Mouse (Mus musculus) adrenal gland, adult (tissue): ENCODE data around the gene Olfr263.
"Not testable (repeated sequence)": the region's sequence is repeated elsewhere in the genome, so short reads cannot be mapped to it uniquely, and the experiment has no call there.

Experiments
- DNase-seq, 2 experiments: peaks; one replicate each; pipeline ENCODE4 v3.0.0; 2022 to 2023; ENCODE audit warnings: low spot score in 1 of 2; ENCODE audit not compliant: inconsistent age in 2 of 2

Gene Olfr263

DNA sequence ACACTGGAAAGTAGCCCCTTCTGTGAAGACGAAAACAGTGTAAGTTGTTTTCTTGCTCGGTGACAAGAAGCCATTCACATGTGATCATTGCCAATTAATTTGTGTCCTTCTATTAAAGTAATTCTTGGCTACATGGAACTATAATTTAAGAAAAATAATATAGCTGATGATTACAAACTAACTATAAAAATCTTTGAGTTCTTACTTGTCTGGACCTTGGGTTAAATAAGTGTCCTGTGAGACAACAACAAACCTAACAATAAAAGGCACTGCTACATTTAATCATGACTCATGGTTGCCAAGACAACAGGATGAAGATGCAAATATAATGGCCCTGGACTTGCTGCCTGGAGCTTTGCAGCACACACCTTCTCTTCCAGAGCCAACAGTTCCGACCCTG lies at the start of gene Olfr263:
Gene Olfr263 (plus strand): TSS at position 301 of the 400 bp plus-strand sequence.
- not testable (repeated sequence) for DNase-seq

DNA sequence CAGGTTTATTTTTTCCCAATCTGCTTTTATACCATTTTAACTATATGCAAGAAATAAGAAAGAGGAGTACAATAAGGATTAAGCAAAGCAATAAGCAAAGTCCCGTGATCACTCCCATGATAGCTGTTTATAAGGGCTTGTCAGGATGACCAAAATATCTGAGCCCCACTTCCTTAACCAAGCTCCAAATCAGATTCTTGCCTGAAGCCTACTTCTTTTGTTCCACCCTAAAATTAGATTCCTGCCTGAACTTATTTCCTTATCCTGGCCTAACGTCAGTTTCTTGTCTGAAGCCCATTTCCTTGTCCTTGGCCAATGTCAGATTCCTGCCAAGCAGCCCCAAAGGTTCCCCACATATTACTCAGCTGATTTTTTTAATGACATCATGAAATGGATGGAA lies 46.8 kb upstream of the Olfr263 start:
- DNase-seq = no peak

DNA sequence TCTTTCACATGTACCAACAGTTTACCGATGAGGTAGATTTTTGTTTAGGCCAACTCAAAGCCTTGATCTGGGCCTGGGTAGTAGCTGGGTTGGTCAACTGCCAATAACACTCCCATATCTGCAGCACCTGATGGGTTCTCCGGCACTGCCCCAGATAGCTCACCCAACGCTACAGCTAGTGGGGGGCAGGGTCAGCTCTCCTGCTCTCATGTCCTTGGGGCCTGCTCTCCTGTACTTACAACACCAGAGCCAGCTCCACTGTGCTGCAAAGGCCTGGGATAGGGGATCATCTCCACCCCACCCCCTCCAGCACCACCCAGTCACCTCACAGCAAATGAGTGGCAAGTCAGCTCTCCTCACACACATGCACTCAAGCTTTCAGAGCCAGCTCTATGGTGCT lies 19.7 kb upstream of the Olfr263 start:
- no peak for DNase-seq

DNA sequence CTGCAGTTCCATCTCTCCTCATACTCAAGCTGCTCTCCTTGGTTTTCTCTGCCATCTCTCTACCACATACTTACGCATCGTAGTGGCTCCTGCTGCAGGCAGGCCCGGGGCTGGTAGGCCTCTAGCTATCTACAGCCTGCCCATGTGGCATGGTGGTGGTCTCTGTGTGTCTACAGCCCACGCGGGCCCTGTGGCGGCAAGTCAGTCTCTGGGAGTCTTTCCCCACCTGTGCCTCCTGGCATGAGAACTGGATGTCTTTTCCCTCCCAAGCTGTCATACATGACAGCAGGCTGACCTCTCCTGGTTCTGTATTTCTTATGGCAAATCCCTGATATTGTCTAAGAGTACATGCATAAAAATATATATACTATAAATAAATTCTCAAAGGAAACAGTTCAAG lies 19.0 kb upstream of the Olfr263 start:
- DNase-seq = no peak

DNA sequence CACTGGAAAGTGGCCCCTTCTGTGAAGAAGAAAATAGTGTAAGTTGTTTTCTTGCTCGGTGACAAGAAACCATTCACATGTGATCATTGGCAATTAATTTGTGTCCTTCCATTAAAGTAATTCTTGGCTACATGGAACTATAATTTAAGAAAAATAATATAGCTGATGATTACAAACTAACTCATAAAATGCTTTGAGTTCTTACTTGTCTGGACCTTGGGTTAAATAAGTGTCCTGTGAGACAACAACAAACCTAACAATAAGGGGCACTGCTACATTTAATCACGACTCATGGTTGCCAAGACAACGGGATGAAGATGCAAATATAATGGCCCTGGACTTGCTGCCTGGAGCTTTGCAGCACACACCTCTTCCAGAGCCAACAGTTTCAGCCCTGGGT lies 18.3 kb upstream of the Olfr263 start, which contains the start of gene Olfr1369-ps1:
Gene Olfr1369-ps1 (plus strand): TSS at position 301 of the 400 bp plus-strand sequence.
- not testable (repeated sequence) for DNase-seq

DNA sequence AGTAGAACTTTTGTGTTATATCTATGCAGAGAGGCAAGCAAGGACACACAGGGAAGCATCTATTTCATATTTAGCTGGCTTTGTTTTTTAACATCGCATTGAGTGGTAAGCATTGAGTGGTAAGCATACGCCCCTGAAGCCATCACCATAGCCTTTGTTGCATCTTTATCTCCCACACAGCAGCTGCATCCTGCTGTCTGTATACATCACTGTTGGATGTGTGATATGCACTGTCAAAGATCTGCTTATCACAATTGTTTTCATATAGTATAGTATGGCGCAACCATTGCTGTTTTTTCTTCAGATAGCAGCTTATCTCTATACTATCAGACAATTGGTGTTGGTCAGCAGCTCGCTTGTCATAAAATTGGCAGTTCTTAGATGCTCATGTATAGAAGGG lies 15.3 kb upstream of the Olfr263 start:
- no peak for DNase-seq

DNA sequence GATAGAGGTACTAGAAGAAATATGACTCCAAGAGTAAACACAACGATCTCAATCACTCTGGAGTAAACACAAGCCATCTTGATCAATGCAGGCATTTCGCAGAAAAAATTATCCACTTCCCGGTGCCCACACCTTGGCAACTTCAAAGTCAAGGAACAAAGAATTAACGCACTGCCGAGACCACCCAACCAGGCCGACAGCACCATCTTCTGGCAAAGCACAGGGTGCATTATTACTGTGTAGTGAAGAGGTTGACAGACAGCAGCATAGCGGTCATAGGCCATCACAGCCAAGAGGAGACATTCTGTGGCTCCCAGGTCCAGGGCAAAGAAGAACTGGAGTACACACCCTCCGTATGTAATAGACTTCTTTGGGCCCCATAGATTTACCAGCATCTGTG lies 13.0 kb downstream of the Olfr263 start:
- peak in 1 of 2 experiments; percentile 57 for DNase-seq

DNA sequence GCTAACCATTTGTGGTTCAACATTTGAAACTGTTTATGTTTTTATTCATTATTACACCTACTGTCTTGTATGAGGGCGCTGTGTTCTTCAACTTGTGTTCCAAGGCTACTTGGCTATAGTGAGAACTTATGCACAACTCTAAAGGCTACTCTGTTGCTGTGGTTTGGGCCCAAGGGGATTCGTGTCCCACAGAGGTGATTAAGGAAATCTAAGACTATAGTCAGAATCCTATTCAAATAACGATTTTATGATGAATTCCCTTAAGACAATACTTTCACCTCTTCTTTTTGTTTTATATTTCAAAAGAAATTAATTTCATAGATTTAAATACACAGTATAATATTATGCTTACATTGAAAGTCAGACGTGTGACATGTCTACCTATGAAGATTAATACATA lies 16.3 kb downstream of the Olfr263 start, which contains the start of gene Olfr1368:
Gene Olfr1368 (minus strand): TSS at position 101 of the 400 bp plus-strand sequence.
- DNase-seq = no peak

DNA sequence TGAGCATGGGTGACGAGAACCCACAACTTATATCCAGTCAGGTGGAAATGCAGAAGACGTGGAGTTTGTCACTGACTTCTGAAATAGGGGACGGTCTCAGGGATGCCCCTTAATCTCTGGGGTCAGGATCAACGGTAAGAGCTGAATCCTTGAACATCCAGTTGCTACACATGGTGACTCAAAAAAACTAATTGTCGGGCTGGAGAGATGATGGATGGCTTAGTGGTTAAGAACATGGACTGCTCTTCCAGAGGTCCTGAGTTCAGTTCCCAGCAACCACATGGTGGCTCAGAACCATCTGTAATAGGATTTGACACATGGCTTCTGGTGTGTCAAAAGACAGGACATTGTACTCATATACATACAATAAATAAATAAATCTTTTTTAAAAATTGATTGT lies 26.4 kb downstream of the Olfr263 start:
- no peak for DNase-seq

DNA sequence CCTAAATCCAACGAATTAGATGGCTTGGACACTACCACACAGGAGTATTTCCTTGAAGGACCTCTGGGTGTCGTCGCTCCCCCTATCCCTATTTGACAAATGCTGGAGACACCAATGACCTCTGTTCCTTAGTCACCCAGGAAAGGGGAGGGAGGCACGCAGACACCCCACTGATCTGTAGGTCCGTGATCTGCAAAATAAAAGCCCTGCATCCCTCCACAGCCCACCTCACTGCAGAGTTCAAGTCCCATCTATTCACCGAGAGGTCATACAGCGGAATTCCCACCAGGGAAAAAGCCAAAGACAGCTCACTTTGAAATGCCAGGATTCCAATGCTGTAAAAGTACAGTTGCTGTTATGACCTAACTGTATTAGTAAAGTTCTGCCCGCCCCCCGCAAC lies 28.6 kb downstream of the Olfr263 start:
- DNase-seq = peak; percentile 7 to 46

DNA sequence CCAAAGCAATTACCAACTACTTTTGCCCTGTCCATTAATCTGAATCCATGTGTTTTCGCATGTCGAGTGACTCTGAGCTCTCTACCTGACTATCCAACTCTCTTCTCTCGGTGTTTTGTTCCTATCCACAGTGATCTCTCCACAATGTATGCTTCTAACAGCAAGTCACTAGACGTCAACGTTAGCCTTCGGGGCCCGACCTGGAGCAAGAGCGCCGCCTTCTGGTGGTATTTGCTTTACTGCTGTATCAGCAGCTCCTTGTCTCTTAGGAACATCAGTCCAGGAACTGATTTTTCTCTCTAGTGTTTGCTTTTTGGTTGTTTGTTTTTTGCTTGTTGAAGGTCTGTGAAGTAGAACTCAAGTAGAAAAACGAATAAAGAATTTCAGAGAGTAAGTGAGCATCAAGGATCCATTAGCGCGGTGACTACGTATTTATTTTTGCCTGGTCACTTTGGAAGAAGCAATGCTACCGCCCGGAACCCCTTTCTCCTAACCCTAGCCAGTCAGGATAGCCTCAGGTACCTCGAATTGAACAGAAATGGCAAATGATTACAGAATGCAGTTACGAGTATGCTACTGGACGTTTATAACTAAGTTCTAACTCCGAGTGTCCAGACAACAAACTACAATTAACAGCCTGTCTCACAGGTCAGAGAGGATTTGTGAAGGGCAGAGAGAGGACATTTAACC lies 29.5 kb downstream of the Olfr263 start:
- peak; percentile 85 to 96 for DNase-seq

DNA sequence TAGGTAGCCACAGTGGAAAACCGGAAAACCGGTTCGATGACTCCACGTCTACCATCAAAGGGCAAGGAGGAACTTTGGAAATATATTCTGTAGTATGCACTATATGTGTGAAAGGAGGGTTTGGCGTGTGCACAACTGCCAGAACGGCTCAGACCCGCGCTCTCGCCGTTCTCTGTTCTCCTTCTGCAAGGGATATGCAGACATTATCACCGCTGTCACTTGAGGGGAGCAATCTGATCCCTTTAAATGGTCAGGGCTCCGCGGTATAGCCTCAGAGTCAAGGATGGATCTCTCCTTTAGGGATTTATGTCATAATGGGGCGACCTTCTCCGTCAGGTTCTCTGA lies 30.0 kb downstream of the Olfr263 start:
- peak in 1 of 2 experiments; percentile 69 for DNase-seq

DNA sequence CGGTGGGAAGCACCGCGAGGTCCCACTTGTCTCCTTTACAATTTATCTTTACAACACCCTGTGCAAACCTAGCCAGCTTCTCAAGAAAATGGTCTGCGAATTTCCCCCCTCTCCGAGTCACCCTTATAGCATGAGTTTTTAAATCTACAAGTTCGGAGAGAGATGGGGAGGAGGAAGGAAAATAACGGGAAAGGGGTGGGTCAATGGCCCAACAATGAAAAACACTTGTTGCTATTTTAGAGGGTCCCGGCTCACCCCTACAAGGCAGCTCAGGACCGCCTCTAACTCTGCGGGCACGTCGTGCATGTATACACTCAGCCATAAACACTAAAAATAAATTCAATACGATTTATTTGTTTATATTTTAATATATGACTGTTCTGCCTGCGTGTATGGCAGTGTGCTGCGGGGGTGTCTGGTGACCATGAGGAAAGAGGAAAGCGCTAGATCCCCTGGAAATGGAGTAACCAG lies 30.6 kb downstream of the Olfr263 start:
- DNase-seq = no peak

DNA sequence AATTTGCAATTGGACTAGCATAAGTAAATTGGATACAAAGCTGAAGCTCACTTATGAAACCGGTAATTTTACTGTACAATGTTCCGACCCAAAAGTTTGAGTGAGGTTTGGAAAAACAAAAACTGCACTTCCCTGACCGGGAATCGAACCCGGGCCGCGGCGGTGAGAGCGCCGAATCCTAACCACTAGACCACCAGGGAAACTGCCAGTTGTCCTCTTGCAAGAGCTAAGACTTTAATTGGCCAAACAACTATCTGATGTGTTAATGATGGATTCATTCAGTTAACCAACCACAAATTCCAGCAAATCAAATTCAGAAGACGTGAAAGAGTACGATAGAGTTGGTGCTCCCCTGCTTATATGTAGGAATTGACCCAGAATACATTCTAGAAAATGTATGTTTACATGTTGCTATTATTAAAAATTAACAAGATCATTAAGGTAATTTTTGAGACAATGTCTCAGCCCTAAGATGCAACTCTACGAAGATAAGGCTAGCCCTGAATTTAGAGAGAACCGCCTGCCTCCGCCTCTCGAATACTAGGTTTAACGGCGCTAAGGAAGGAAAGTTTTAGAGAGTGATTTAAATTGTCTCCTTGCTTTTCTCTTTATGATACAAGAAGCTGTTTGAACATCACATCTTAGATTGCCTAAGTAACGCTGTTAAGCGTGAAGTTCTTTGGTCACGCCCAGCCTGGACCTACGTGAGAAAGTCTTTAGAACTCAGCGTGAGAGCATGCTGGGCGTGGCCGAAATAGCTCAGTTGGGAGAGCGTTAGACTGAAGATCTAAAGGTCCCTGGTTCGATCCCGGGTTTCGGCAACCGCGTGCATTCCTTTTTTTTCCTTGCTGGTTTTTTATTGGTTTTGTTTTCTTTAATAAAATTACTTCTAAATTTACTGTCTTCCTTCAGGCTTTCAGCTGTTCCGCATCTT lies 31.5 kb downstream of the Olfr263 start:
- DNase-seq = peak; percentile 90 to 99

DNA sequence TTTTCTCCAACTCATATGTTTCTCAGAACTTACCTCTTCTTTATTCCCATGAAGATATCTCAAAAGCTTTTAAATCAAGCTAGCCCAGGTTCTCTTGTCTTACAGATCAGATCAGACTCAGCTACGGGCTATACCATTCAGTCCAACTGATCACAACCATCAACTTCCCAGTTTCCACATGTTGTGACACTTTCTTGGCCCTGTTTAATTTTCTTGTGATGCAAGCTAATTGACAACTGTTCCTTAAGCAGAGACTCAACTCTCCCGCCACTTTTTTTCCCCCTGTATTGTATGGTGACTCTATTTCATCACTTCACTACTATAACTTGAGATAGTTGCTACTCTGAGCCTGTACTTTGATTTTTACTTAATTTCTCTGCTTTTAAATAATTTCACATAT lies 32.2 kb downstream of the Olfr263 start:
- DNase-seq = no peak

DNA sequence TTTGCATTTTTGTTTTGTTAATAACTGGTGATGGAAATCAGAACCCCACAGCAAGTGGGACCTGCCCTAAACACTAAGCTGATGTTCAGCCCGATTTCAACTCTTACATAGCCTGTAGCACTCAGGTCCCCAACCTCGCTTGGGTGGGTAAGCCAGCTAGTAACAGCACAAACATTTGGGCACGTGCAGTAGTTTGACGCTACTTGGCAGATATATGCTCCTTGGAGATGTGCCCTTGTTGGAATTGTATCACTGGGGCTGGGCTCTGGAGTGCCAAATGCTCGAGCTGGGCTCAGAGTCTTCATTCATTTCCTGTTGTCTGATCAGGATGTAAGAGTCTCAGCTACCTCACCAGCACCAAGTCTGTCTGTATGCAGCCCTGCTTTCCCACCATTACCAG lies 33.2 kb downstream of the Olfr263 start:
- no peak for DNase-seq

DNA sequence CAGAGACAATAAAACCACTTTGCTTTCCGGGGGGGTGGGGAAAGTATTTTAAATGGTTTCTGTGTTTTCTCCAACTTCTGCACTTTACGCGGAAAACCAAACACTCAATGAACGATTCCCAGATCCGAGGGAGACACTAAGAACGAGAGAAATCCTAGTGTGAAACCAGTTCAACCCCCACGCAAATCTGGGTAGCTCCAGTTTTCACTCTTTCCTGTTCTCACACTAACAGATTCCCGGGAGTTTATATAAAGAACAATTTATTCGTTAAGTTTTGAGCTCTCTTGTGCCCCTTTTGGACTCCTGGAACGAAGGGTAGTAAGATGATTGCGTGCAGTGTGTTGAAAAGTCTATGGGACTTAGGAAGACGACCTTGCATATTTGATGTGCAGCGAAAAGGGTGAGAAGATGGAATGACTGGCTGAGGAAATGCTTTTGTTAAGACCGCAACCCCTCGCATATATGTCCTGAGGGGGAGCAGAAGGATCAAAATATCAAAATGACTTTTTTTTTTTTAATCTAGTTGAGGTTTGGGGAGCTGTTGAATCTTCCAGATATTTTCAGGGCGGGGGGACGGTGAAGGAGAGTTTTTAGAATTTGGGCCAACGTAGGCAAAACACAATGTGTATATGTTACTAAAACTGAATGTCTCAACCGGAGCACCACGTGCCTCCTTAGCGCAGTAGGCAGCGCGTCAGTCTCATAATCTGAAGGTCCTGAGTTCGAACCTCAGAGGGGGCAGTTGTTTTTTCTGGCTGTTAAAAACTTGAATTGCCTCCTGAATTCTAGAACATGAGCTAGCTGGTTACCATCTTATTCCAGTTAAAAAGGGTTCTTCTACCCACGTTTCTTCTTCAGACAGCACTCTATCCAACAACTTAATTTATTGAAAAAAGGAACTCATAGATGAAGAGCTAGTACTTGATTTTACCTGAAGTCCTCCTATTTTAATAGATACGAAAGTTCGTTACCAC lies 37.8 kb downstream of the Olfr263 start:
- DNase-seq = peak; percentile 81 to 95

DNA sequence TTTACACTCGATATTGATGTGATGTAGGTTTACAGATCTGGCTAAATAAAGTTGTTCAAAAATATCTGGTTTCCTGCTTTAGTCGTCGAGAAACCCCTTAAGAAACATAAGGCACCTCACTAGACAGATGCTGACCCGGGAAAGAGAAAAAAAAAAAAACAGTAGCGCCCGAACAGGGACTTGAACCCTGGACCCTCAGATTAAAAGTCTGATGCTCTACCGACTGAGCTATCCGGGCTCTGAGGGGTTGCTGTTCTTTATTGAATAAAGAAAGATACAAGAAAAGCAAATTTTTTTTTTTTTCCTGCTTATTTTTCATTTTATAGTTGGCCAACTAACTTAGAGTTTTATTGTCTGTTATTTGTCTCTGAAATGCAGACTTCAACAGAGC lies 38.5 kb downstream of the Olfr263 start:
- DNase-seq = peak in 1 of 2 experiments; percentile 88

DNA sequence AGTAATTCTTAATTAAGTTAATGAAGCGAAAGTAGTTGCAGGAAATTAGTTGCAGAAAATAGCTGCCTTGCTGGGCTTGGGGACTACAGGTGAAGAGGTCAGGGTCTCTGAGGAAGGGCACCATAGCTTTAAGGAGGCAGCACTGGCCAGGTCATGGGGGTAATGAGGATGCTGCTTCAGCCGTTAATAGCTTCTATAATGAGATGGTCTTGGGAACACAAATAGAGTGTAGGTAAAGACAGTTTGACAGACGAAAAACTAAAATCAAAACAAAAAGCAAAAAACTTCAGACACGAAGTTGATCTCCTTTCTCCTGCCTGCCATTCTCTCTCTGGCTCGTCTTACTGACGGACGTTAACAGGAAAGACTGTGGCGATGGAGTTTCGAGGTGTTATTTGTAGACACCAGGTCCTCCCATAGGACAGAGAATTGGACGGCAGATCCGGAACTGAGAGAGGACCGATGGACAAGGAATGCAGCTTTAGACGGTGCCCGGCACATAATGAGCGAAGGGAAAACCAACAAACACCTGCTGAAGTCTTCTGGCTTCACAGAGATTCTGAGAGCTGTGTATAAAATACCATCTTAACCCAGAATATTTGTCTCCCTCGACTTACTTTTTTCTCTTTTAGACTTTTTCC lies 39.1 kb downstream of the Olfr263 start:
- peak; percentile 40 to 84 for DNase-seq

DNA sequence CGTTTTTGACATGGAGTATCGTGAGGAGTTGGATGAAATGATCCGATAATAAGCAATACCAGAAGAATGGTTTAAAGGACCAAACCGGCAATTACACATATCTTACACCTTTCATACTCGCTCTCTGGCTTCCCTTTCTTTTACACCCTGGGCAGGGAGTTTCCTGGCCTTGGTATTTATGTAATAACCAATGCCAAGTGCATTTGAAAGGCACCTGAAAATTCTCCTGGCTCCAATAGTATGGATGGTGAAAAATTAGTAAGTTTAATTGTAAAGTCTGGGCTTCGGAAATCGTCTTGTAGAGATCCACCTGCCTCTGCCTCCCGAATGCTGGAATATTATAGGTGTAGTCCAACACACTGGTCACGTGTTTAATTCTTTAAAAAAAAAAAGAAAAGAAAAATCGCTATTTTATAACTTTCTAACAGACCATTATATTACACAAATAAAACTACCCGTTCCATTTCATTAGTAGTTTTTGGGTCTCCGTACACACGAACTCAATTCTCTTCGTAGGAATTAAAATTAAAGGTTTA lies 39.8 kb downstream of the Olfr263 start:
- DNase-seq = peak in 1 of 2 experiments; percentile 72
